Mouse (Mus musculus): Measurements from ENCODE around the gene Tubb5. TPM values are rescaled to one million over a fixed set of nuclear protein-coding genes. Genes with fewer than 3 reads are reported as not detected.

Tubb5 gene
- polyA plus RNA-seq, 1 experiment, result 1,522 TPM

- 49% methylated on average over 5 of the region's 5 CpGs for WGBS
- TF ChIP-seq CTCF (IDR thresholded peaks at IDR 0.05; ENCODE audit: borderline replicate concordance, control insufficient read depth, extremely low read depth, insufficient read depth, low read length, poor library complexity) (no peak), POLR2A (IDR thresholded peaks at IDR 0.05; ENCODE audit: control insufficient read depth, extremely low read depth, insufficient read depth, low read length, poor library complexity) (no peak)
- no peak for DNase-seq
- H3K27me3 ChIP-seq (ENCODE audit: control insufficient read depth, insufficient read depth, low read length), result no peaks in the 10 kb centered on the region
- H3K4me1 ChIP-seq (replicated peaks; ENCODE audit: control insufficient read depth, insufficient read depth, low read length), result no peaks in the 10 kb centered on the region; the same call in 1 of the 2 replicates
- no peak overlapping the region for H3K27ac ChIP-seq (ENCODE audit: control insufficient read depth, insufficient read depth, low read length)
- no peak overlapping the region for H3K4me3 ChIP-seq (ENCODE audit: control insufficient read depth, insufficient read depth, low read length)
- no peaks in the 10 kb centered on the region for H3K36me3 ChIP-seq (ENCODE audit: control insufficient read depth, insufficient read depth, low read length)
Measured at GRCm38 (mm10) chr17:35810900-35811648, 27.0 kb downstream of the Tubb5 start.

GRCm38 (mm10) chr17:35809395-35809794 is 28.7 kb downstream of the Tubb5 start:
- Histone ChIP-seq H3K4me3 (ENCODE audit: control insufficient read depth, insufficient read depth, low read length) (no peak overlapping the region), H3K4me1 (replicated peaks; ENCODE audit: control insufficient read depth, insufficient read depth, low read length) (no peaks in the 10 kb centered on the region; the same call in 1 of the 2 replicates), H3K27me3 (ENCODE audit: control insufficient read depth, insufficient read depth, low read length) (no peaks in the 10 kb centered on the region), H3K36me3 (ENCODE audit: control insufficient read depth, insufficient read depth, low read length) (no peaks in the 10 kb centered on the region), H3K27ac (ENCODE audit: control insufficient read depth, insufficient read depth, low read length) (no peak overlapping the region)
- 96% methylated on average over 11 of the region's 11 CpGs for WGBS
- no peak for DNase-seq
- TF ChIP-seq CTCF (IDR thresholded peaks at IDR 0.05; ENCODE audit: borderline replicate concordance, control insufficient read depth, extremely low read depth, insufficient read depth, low read length, poor library complexity) (no peak), POLR2A (IDR thresholded peaks at IDR 0.05; ENCODE audit: control insufficient read depth, extremely low read depth, insufficient read depth, low read length, poor library complexity) (no peak)

- Histone ChIP-seq H3K36me3 (ENCODE audit: control insufficient read depth, insufficient read depth, low read length) (no peaks in the 10 kb centered on the region), H3K4me3 (ENCODE audit: control insufficient read depth, insufficient read depth, low read length) (no peak overlapping the region), H3K4me1 (replicated peaks; ENCODE audit: control insufficient read depth, insufficient read depth, low read length) (no peaks in the 10 kb centered on the region; the same call in 1 of the 2 replicates), H3K27ac (ENCODE audit: control insufficient read depth, insufficient read depth, low read length) (no peak overlapping the region), H3K27me3 (ENCODE audit: control insufficient read depth, insufficient read depth, low read length) (no peaks in the 10 kb centered on the region)
- TF ChIP-seq CTCF (IDR thresholded peaks at IDR 0.05; ENCODE audit: borderline replicate concordance, control insufficient read depth, extremely low read depth, insufficient read depth, low read length, poor library complexity) (no peak), POLR2A (IDR thresholded peaks at IDR 0.05; ENCODE audit: control insufficient read depth, extremely low read depth, insufficient read depth, low read length, poor library complexity) (no peak)
- WGBS, result 61% methylated on average over 9 of the region's 9 CpGs
- no peak for DNase-seq
Measured at GRCm38 (mm10) chr17:35808073-35808472, 30.0 kb downstream of the Tubb5 start.

GRCm38 (mm10) chr17:35803858-35804399 is 34.2 kb downstream of the Tubb5 start:
- TF ChIP-seq CTCF (IDR thresholded peaks at IDR 0.05; ENCODE audit: borderline replicate concordance, control insufficient read depth, extremely low read depth, insufficient read depth, low read length, poor library complexity) (no peak), POLR2A (IDR thresholded peaks at IDR 0.05; ENCODE audit: control insufficient read depth, extremely low read depth, insufficient read depth, low read length, poor library complexity) (no peak)
- Histone ChIP-seq H3K27me3 (ENCODE audit: control insufficient read depth, insufficient read depth, low read length) (no peaks in the 10 kb centered on the region), H3K27ac (ENCODE audit: control insufficient read depth, insufficient read depth, low read length) (no peak overlapping the region), H3K4me3 (ENCODE audit: control insufficient read depth, insufficient read depth, low read length) (no peak overlapping the region), H3K4me1 (replicated peaks; ENCODE audit: control insufficient read depth, insufficient read depth, low read length) (no peaks in the 10 kb centered on the region), H3K36me3 (ENCODE audit: control insufficient read depth, insufficient read depth, low read length) (no peaks in the 10 kb centered on the region)
- DNase-seq, result no peak
- 88% methylated on average over 4 of the region's 4 CpGs for whole genome bisulfite sequencing

- DNase-seq, result no peak
Measured at GRCm38 (mm10) chr17:35803020-35803419, 35.1 kb downstream of the Tubb5 start.

GRCm38 (mm10) chr17:35800905-35801304 is 37.2 kb downstream of the Tubb5 start:
- Histone ChIP-seq H3K27me3 (ENCODE audit: control insufficient read depth, insufficient read depth, low read length) (no peaks in the 10 kb centered on the region), H3K4me1 (replicated peaks; ENCODE audit: control insufficient read depth, insufficient read depth, low read length) (no peaks in the 10 kb centered on the region; the same call in 1 of the 2 replicates), H3K27ac (ENCODE audit: control insufficient read depth, insufficient read depth, low read length) (no peak overlapping the region), H3K36me3 (ENCODE audit: control insufficient read depth, insufficient read depth, low read length) (no peaks in the 10 kb centered on the region), H3K4me3 (ENCODE audit: control insufficient read depth, insufficient read depth, low read length) (no peak overlapping the region)
- no peak for TF ChIP-seq CTCF (IDR thresholded peaks at IDR 0.05; ENCODE audit: borderline replicate concordance, control insufficient read depth, extremely low read depth, insufficient read depth, low read length, poor library complexity)
- no peak for TF ChIP-seq POLR2A (IDR thresholded peaks at IDR 0.05; ENCODE audit: control insufficient read depth, extremely low read depth, insufficient read depth, low read length, poor library complexity)
- WGBS, result 91% methylated on average over 2 of the region's 2 CpGs
- DNase-seq, result no peak

More at GRCm38 (mm10) chr17:35803020-35803419, 35.1 kb downstream of the Tubb5 start:
- Histone ChIP-seq H3K27me3 (ENCODE audit: control insufficient read depth, insufficient read depth, low read length) (no peaks in the 10 kb centered on the region), H3K4me3 (ENCODE audit: control insufficient read depth, insufficient read depth, low read length) (no peak overlapping the region), H3K27ac (ENCODE audit: control insufficient read depth, insufficient read depth, low read length) (no peak overlapping the region), H3K4me1 (replicated peaks; ENCODE audit: control insufficient read depth, insufficient read depth, low read length) (no peaks in the 10 kb centered on the region), H3K36me3 (ENCODE audit: control insufficient read depth, insufficient read depth, low read length) (no peaks in the 10 kb centered on the region)
- TF ChIP-seq CTCF (IDR thresholded peaks at IDR 0.05; ENCODE audit: borderline replicate concordance, control insufficient read depth, extremely low read depth, insufficient read depth, low read length, poor library complexity) (no peak), POLR2A (IDR thresholded peaks at IDR 0.05; ENCODE audit: control insufficient read depth, extremely low read depth, insufficient read depth, low read length, poor library complexity) (no peak)
- 90% methylated on average over 6 of the region's 6 CpGs for WGBS
